Mouse (Mus musculus) C2C12 (cell line): ENCODE data around the gene Themis.

Experiments
- CEBPB ChIP-seq: IDR thresholded peaks from one replicate; pipeline ENCODE4 v1.6.1; 2011; ENCODE audit warnings: low read depth, mild to moderate bottlenecking, control low read depth, moderate library complexity
- CTCF ChIP-seq: IDR thresholded peaks from one replicate; pipeline ENCODE4 v1.5.1; 2011; ENCODE audit not compliant: control insufficient read depth, insufficient read depth, insufficient read length
- FOSL1 ChIP-seq: IDR thresholded peaks from one replicate; pipeline ENCODE4 v1.8.0; 2011; ENCODE audit warnings: mild to moderate bottlenecking, low read length; ENCODE audit not compliant: poor library complexity, insufficient read depth, severe bottlenecking
- MAX ChIP-seq: IDR thresholded peaks from one replicate; pipeline ENCODE4 v1.6.1; 2011; ENCODE audit warnings: mild to moderate bottlenecking, control low read depth
- MYOG ChIP-seq: IDR thresholded peaks from one replicate; pipeline ENCODE4 v1.6.1; 2011; ENCODE audit not compliant: control insufficient read depth, insufficient read length; ENCODE audit errors: extremely low read depth
- USF1 ChIP-seq: IDR thresholded peaks from one replicate; pipeline ENCODE4 v1.6.1; 2011; ENCODE audit warnings: low read depth, mild to moderate bottlenecking, control low read depth, moderate library complexity

DNA sequence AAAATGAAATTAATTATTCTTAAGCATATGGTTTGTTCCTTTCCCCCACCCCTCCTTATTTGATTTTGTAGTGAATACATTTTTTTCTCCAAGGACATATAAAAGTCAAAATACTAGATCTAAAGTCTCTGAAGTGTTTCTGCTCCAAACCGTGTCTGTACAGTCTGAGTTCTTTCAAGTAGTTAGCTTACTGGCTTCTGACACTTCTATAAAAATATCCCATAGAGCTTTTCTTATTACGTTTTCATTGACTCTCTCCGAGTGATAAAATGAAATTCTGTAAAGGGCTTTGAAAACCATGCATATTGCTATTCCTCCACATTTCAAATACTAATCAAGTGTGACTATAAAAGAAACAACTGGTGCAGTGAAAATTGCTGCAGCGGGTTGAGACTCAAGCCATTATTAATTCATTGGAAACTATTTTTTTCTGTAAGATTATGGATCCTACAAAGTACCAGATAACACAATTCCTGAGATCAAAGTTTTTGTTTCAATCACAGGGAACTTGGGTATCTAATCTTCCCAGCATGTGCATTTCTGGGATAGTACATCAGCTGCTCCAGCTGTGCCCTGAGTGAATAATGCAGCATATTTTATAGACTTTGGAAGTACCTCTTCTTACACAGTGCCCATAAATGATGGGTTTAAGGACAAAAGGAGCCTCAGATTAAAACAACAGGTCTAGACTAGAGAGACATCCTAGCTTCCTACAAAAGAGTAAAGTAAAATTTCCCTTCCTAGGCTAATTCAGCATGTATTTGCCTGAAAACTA, 202.6 kb downstream of the Themis start:
- no peak for TF ChIP-seq CTCF
- TF ChIP-seq USF1 = no peak
- TF ChIP-seq MYOG = no peak
- TF ChIP-seq MAX = no peak
- no peak for TF ChIP-seq CEBPB
- TF ChIP-seq FOSL1 = no peak
